Mouse (Mus musculus) spleen, adult 2 months (tissue): Measurements from ENCODE around the gene Adgrl3.

Source experiments
- CTCF ChIP-seq: fragments of 200-500 bp; IDR thresholded peaks from 2 replicates; pipeline ENCODE4 v1.5.1; 2011; ENCODE audit warnings: mild to moderate bottlenecking, inconsistent platforms; ENCODE audit not compliant: insufficient read depth, insufficient read length, insufficient replicate concordance; ENCODE audit errors: extremely low read depth
- POLR2A ChIP-seq: fragments of 200-500 bp; IDR thresholded peaks from 2 replicates; pipeline ENCODE4 v1.6.1; 2011; ENCODE audit warnings: low read depth, low read length, inconsistent platforms

DNA sequence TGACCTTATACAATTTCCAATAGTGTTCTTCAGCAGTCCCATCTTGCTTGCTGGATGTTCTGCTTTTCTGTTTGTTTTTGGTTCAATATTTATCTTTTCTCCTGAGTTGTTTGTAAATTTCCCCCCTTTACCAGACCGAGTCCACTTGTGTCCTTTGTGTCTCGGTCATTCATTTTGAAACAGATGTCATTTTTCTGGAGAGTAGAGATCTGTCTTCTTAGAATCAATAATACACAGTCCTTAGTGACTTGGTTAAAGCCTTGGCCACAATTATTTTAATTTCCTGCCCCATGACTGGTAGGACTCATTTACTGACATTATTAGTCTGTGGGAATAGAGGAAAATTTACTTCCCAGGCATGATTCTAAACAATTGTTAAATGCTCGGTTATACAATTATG is 709.7 kb downstream of the Adgrl3 start:
- TF ChIP-seq CTCF (no peak), POLR2A (no peak)
